ENCODE assay signal across 16 mouse cellular contexts in the genomic region with DNA sequence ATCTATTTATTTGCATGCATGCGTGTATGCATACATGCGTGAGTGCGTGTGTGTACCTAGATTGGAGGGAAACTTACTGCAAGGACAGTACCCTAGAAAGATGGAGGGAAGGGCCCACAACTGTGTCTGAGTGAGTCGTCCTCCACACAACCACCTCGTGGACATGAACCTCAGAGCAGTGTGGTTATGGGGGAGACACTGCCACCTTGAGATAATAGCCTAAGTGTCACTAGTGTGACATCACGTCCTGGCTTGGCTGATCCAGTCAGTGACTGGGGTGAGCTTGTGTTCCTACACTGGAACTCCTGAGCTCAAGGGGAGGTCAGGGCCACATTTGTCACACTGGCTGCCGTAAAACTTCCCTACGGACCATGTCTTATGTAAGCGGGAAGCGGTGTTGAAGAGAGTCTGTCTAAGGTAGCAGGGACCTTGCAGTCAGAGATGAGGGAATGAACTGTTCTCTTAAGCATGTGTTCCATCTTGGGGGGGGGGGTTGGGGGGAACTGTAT.
"Had no signal": no experiment of that assay in that cellular context is flagged by ENCODE, and none has a peak within 500 bp of the region (broad histone marks: within the 10 kb centered on the region; RNA-seq: fewer than 3 reads in every experiment).

No protein-coding gene starts in this region.

- H3K9me3 ChIP-seq: lung, embryonic 15.5 days; midbrain, embryonic 13.5 days; midbrain, embryonic 15.5 days; neural tube, embryonic 12.5 days; stomach, embryonic 15.5 days had no signal

- H3K27me3 ChIP-seq: midbrain, embryonic 13.5 days; midbrain, embryonic 15.5 days; neural tube, embryonic 12.5 days; stomach, embryonic 15.5 days had no signal

- DNase-seq: liver, postnatal 0 days; lung, adult 2 months; lung, postnatal 14 days; lung, postnatal 36 days; right cerebral cortex, postnatal 14 days; thymus, adult 2 months; thymus, postnatal 25 days; thymus, postnatal 4 days had no signal

- ATAC-seq: liver, postnatal 0 days; lung, postnatal 0 days; midbrain, embryonic 13.5 days; midbrain, embryonic 15.5 days had no signal

- H3K27ac ChIP-seq: lung, embryonic 15.5 days; macrophage; midbrain, embryonic 13.5 days; midbrain, embryonic 15.5 days; neural tube, embryonic 12.5 days; stomach, embryonic 15.5 days; stomach, postnatal 0 days had no signal

- H3K36me3 ChIP-seq: lung, embryonic 15.5 days; midbrain, embryonic 13.5 days; midbrain, embryonic 15.5 days; neural tube, embryonic 12.5 days; stomach, embryonic 15.5 days had no signal

- H3K4me3 ChIP-seq: lung, embryonic 15.5 days; midbrain, embryonic 13.5 days; midbrain, embryonic 15.5 days; neural tube, embryonic 12.5 days; stomach, embryonic 15.5 days had no signal

- H3K9ac ChIP-seq: liver, postnatal 0 days; lung, embryonic 15.5 days; midbrain, embryonic 13.5 days; midbrain, embryonic 15.5 days; neural tube, embryonic 12.5 days; stomach, embryonic 15.5 days had no signal
